Mouse (Mus musculus): Measurements from ENCODE around the gene Sirt2. TPM values are rescaled to one million over a fixed set of nuclear protein-coding genes. Genes with fewer than 3 reads are reported as not detected.

The Sirt2 gene
- total RNA-seq, 2 experiments from 2014 or later: 70.7 to 76.3 TPM

- intact Hi-C loops (cut with DNase I): no loop called here
- DNase-seq: no peak
Observed at GRCm38 (mm10) chr7:28761907-28762306, 4.6 kb upstream of the Sirt2 start.

- intact Hi-C loops (cut with DNase I): no loop called here
- no peak for DNase-seq
Observed at GRCm38 (mm10) chr7:28765211-28765610, 1.3 kb upstream of the Sirt2 start.

GRCm38 (mm10) chr7:28766910-28767309 lies 375 bp downstream of the Sirt2 start:
- no peak for DNase-seq
- intact Hi-C loops (cut with DNase I): no loop called here

GRCm38 (mm10) chr7:28767462-28767965 lies 979 bp downstream of the Sirt2 start, which contains the start of gene Nfkbib:
TSS of gene Nfkbib (minus strand) at chr7:28767512.
- DNase-seq: no peak
- intact Hi-C loops (cut with DNase I): no loop called here

- no peak for DNase-seq
- intact Hi-C loops (cut with DNase I): no loop called here
Observed at GRCm38 (mm10) chr7:28769414-28769958, 3.0 kb downstream of the Sirt2 start.

GRCm38 (mm10) chr7:28770309-28770708 lies 3.8 kb downstream of the Sirt2 start:
- intact Hi-C loops (cut with DNase I): no loop called here
- DNase-seq: no peak

- peak in 1 of 2 experiments; percentile 38 for DNase-seq
- intact Hi-C loops (cut with DNase I): loop anchor here (1.0 kb wide), 1 partner anchor 205 kb away; no protein-coding TSS in a partner anchor
Observed at GRCm38 (mm10) chr7:28771867-28772266, 5.3 kb downstream of the Sirt2 start.

GRCm38 (mm10) chr7:28773163-28773562 lies 6.6 kb downstream of the Sirt2 start:
- intact Hi-C loops (cut with DNase I): no loop called here
- DNase-seq: no peak

GRCm38 (mm10) chr7:28774164-28774563 lies 7.6 kb downstream of the Sirt2 start:
- intact Hi-C loops (cut with DNase I): no loop called here
- no peak for DNase-seq

GRCm38 (mm10) chr7:28775129-28775528 lies 8.6 kb downstream of the Sirt2 start:
- no peak for DNase-seq
- intact Hi-C loops (cut with DNase I): no loop called here

- intact Hi-C loops (cut with DNase I): no loop called here
- DNase-seq: peak in 1 of 2 experiments; percentile 31
Observed at GRCm38 (mm10) chr7:28778825-28779224, 12.3 kb downstream of the Sirt2 start.

- peak; percentile 93 to 96 for DNase-seq
- intact Hi-C loops (cut with DNase I): loop anchor here (2.0 to 5.0 kb wide), 2 partner anchors 87 to 257 kb away; no protein-coding TSS in a partner anchor
Observed at GRCm38 (mm10) chr7:28780067-28780658, 13.6 kb downstream of the Sirt2 start.

- DNase-seq: peak in 1 of 2 experiments; percentile 29
- intact Hi-C loops (cut with DNase I): loop anchor here (2.0 to 5.0 kb wide), 2 partner anchors 86 to 256 kb away; no protein-coding TSS in a partner anchor
Observed at GRCm38 (mm10) chr7:28780857-28781256, 14.3 kb downstream of the Sirt2 start.

GRCm38 (mm10) chr7:28781261-28781663 lies 14.7 kb downstream of the Sirt2 start:
- intact Hi-C loops (cut with DNase I): loop anchor here (2.0 to 5.0 kb wide), 2 partner anchors 86 to 256 kb away; no protein-coding TSS in a partner anchor
- DNase-seq: peak in 1 of 2 experiments; percentile 27

GRCm38 (mm10) chr7:28785161-28785560 lies 18.6 kb downstream of the Sirt2 start:
- no peak for DNase-seq
- intact Hi-C loops (cut with DNase I): no loop called here

- intact Hi-C loops (cut with DNase I): no loop called here
- no peak for DNase-seq
Observed at GRCm38 (mm10) chr7:28787884-28788283, 21.3 kb downstream of the Sirt2 start.

- intact Hi-C loops (cut with DNase I): no loop called here
- no peak for DNase-seq
Observed at GRCm38 (mm10) chr7:28788307-28789195, 22.0 kb downstream of the Sirt2 start, which contains the start of gene Rinl. TSS of gene Rinl (plus strand) at chr7:28788969.

- intact Hi-C loops (cut with DNase I): no loop called here
- no peak for DNase-seq
Observed at GRCm38 (mm10) chr7:28789235-28789634, 22.7 kb downstream of the Sirt2 start.

GRCm38 (mm10) chr7:28790066-28790806 lies 23.7 kb downstream of the Sirt2 start:
- DNase-seq: no peak
- intact Hi-C loops (cut with DNase I): loop anchor here (5.0 kb wide), 1 partner anchor 182 kb away; no protein-coding TSS in a partner anchor

- intact Hi-C loops (cut with DNase I): loop anchor here (5.0 kb wide), 1 partner anchor 181 kb away; no protein-coding TSS in a partner anchor
- DNase-seq: no peak
Observed at GRCm38 (mm10) chr7:28791706-28792105, 25.2 kb downstream of the Sirt2 start.

Data from heart, postnatal 10 days (tissue).